Mouse (Mus musculus): ENCODE measurements around the gene Ttbk1. TPM values are rescaled to one million over a fixed set of nuclear protein-coding genes. Genes with fewer than 3 reads are reported as not detected.

Ttbk1 gene
- polyA plus RNA-seq, 1 experiment from 2014 or later = 6.5 TPM

- Histone ChIP-seq H3K4me2 (replicated peaks) (no peak overlapping the region), H3K27ac (no peak overlapping the region), H3K9ac (no peak overlapping the region), H3K9me3 (ENCODE audit: control insufficient read depth, low read length) (no peaks in the 10 kb centered on the region), H3K27me3 (ENCODE audit: control insufficient read depth, insufficient read depth, low read length) (no peaks in the 10 kb centered on the region), H3K36me3 (replicated peaks; ENCODE audit: control insufficient read depth, insufficient read depth) (no peaks in the 10 kb centered on the region), H3K4me1 (replicated peaks; ENCODE audit: control insufficient read depth, insufficient read depth, low read length) (no peaks in the 10 kb centered on the region; the same call in 1 of the 2 replicates), H3K4me3 (replicated peaks; ENCODE audit: low read length) (no peak overlapping the region)
- DNase-seq (ENCODE audit: low spot score) = peak; percentile 55
- WGBS = 29% methylated on average over 23 of the region's 23 CpGs
- peak; percentile 56; the same call in 1 of the 2 replicates for ATAC-seq (ENCODE audit: low FRiP score)
These were observed 50.7 kb downstream of the Ttbk1 start for GRCm38 (mm10) chr17:46436672-46437366.

DNA sequence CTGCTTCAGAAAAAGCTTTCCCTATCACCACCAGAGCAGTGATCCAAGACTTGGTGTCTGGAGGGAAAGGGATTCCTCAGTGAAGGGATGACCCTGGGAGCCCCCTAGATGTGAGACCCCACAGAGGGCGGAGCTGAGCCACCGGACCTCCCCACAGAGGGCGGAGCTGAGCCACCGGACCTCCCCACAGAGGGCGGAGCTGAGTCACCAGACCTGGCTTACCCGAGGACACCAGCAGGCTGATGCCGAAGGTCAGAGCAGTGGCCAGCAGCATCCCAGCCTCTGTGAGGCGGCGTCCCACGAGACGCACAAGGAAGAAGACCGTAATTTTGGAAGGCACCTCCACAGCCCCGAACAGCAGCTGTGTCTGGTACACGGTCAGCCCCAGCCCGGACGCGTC is 53.8 kb downstream of the Ttbk1 start:
- no peak overlapping the region for H3K9ac ChIP-seq
- no peaks in the 10 kb centered on the region for H3K9me3 ChIP-seq (ENCODE audit: control insufficient read depth, low read length)
- ATAC-seq (ENCODE audit: low FRiP score) (no peak), DNase-seq (ENCODE audit: low spot score) (no peak)
- no peaks in the 10 kb centered on the region for H3K36me3 ChIP-seq (replicated peaks; ENCODE audit: control insufficient read depth, insufficient read depth)
- H3K27me3 ChIP-seq (ENCODE audit: control insufficient read depth, insufficient read depth, low read length) = no peaks in the 10 kb centered on the region
- no peaks in the 10 kb centered on the region; the same call in 1 of the 2 replicates for H3K4me1 ChIP-seq (replicated peaks; ENCODE audit: control insufficient read depth, insufficient read depth, low read length)
- peak overlapping the region; percentile 33 for H3K4me2 ChIP-seq (replicated peaks)
- no peak overlapping the region for H3K27ac ChIP-seq
- 7% methylated on average over 17 of the region's 17 CpGs for whole genome bisulfite sequencing
- H3K4me3 ChIP-seq (replicated peaks; ENCODE audit: low read length) = no peak overlapping the region

DNA sequence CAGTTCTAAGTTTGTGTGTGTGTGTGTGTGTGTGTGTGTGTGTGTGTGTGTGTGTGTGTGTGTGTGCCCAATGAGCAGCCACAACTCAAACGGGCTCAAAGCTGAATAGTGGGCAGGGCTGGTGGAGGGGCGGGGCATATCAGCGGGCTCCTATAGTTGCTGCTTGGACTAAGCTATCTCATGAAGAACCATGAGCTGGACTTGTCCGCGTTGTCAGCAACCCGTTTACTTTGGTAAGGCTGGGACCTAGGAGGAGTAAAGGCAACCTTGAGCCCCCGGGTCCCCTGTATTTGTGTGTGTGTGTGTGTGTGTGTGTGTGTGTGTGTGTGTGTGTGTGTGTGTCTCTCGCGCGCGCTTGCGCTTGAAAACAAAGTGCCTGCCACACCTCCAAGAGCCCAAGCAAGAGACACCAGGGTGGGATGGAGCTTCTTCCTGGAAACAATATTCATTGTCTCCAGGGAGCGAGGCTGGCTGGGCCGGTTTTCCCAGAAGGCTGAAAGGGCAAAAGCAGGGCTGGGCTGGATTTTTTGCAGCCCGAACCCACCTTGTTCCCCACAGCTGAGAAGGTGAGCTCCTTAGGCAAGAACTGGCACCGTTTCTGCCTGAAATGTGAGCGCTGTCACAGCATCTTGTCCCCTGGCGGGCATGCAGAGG is 58.6 kb downstream of the Ttbk1 start, which contains the start of gene Crip3:
Gene Crip3 (plus strand): TSS at position 166 of the 654 bp plus-strand sequence.
- Histone ChIP-seq H3K36me3 (replicated peaks; ENCODE audit: control insufficient read depth, insufficient read depth) (no peaks in the 10 kb centered on the region; the same call in 1 of the 2 replicates), H3K9ac (no peak within 1 kb of the TSS), H3K27me3 (ENCODE audit: control insufficient read depth, insufficient read depth, low read length) (no peaks in the 10 kb centered on the region), H3K4me1 (replicated peaks; ENCODE audit: control insufficient read depth, insufficient read depth, low read length) (no peaks in the 10 kb centered on the region; the same call in 1 of the 2 replicates), H3K9me3 (ENCODE audit: control insufficient read depth, low read length) (no peaks in the 10 kb centered on the region), H3K4me2 (replicated peaks) (peak within 1 kb of the TSS; percentile 36), H3K27ac (no peak within 1 kb of the TSS), H3K4me3 (replicated peaks; ENCODE audit: low read length) (no peak within 1 kb of the TSS)
- ATAC-seq (ENCODE audit: low FRiP score) = no peak
- WGBS = 11% methylated on average over 18 of the region's 18 CpGs
- DNase-seq (ENCODE audit: low spot score) = no peak

- no peaks in the 10 kb centered on the region for H3K4me1 ChIP-seq (replicated peaks; ENCODE audit: control insufficient read depth, insufficient read depth, low read length)
- H3K4me3 ChIP-seq (replicated peaks; ENCODE audit: low read length) = no peak overlapping the region
- H3K36me3 ChIP-seq (replicated peaks; ENCODE audit: control insufficient read depth, insufficient read depth) = peaks cover 4% of the 10 kb centered on the region; the same call in 1 of the 2 replicates
- H3K27me3 ChIP-seq (ENCODE audit: control insufficient read depth, insufficient read depth, low read length) = no peaks in the 10 kb centered on the region
- ATAC-seq (ENCODE audit: low FRiP score) (no peak), DNase-seq (ENCODE audit: low spot score) (no peak)
- no peaks in the 10 kb centered on the region for H3K9me3 ChIP-seq (ENCODE audit: control insufficient read depth, low read length)
- H3K4me2 ChIP-seq (replicated peaks) = no peak overlapping the region
- H3K27ac ChIP-seq = no peak overlapping the region
- H3K9ac ChIP-seq = no peak overlapping the region
These were observed 61.0 kb downstream of the Ttbk1 start for GRCm38 (mm10) chr17:46426496-46426895.

DNA sequence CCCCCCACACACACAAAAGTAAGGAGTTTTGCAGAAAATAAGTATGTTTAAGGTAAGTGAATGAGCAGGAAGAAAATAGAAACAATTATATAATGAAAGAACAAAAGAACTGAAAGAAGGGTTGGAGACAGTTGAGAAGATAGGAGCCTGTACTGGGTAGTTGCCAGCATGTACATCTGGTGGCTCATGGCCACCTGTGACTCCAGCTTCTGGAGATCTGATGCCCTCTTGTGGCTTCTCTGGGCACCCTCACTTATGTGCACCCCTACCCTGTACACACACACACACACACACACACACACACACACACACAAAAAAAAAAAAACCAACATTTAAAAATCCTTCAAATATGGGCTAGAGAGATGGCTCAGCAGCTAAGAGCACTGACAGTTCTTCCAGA is 67.8 kb downstream of the Ttbk1 start:
- no peak overlapping the region for H3K27ac ChIP-seq
- H3K4me3 ChIP-seq (replicated peaks; ENCODE audit: low read length) = no peak overlapping the region
- no peaks in the 10 kb centered on the region for H3K4me1 ChIP-seq (replicated peaks; ENCODE audit: control insufficient read depth, insufficient read depth, low read length)
- DNase-seq (ENCODE audit: low spot score) (no peak), ATAC-seq (ENCODE audit: low FRiP score) (no peak)
- H3K9ac ChIP-seq = no peak overlapping the region
- H3K4me2 ChIP-seq (replicated peaks) = no peak overlapping the region
- H3K9me3 ChIP-seq (ENCODE audit: control insufficient read depth, low read length) = no peaks in the 10 kb centered on the region
- peaks cover 27% of the 10 kb centered on the region for H3K36me3 ChIP-seq (replicated peaks; ENCODE audit: control insufficient read depth, insufficient read depth)
- no peaks in the 10 kb centered on the region for H3K27me3 ChIP-seq (ENCODE audit: control insufficient read depth, insufficient read depth, low read length)

GRCm38 (mm10) chr17:46418628-46419027 is 68.8 kb downstream of the Ttbk1 start:
- no peaks in the 10 kb centered on the region for H3K27me3 ChIP-seq (ENCODE audit: control insufficient read depth, insufficient read depth, low read length)
- no peak for DNase-seq (ENCODE audit: low spot score)
- no peaks in the 10 kb centered on the region for H3K9me3 ChIP-seq (ENCODE audit: control insufficient read depth, low read length)
- WGBS = 76% methylated on average over 5 of the region's 5 CpGs
- no peak overlapping the region for H3K4me3 ChIP-seq (replicated peaks; ENCODE audit: low read length)
- H3K4me2 ChIP-seq (replicated peaks) = no peak overlapping the region
- H3K36me3 ChIP-seq (replicated peaks; ENCODE audit: control insufficient read depth, insufficient read depth) = peaks cover 37% of the 10 kb centered on the region
- no peak for ATAC-seq (ENCODE audit: low FRiP score)
- H3K9ac ChIP-seq = no peak overlapping the region
- no peaks in the 10 kb centered on the region for H3K4me1 ChIP-seq (replicated peaks; ENCODE audit: control insufficient read depth, insufficient read depth, low read length)
- H3K27ac ChIP-seq = no peak overlapping the region

GRCm38 (mm10) chr17:46408478-46408877 is 79.0 kb downstream of the Ttbk1 start:
- Histone ChIP-seq H3K27me3 (ENCODE audit: control insufficient read depth, insufficient read depth, low read length) (no peaks in the 10 kb centered on the region), H3K4me2 (replicated peaks) (no peak overlapping the region), H3K9me3 (ENCODE audit: control insufficient read depth, low read length) (no peaks in the 10 kb centered on the region), H3K4me3 (replicated peaks; ENCODE audit: low read length) (no peak overlapping the region), H3K36me3 (replicated peaks; ENCODE audit: control insufficient read depth, insufficient read depth) (peaks cover 92% of the 10 kb centered on the region), H3K9ac (no peak overlapping the region), H3K27ac (no peak overlapping the region), H3K4me1 (replicated peaks; ENCODE audit: control insufficient read depth, insufficient read depth, low read length) (no peaks in the 10 kb centered on the region)
- DNase-seq (ENCODE audit: low spot score) (peak; percentile 62), ATAC-seq (ENCODE audit: low FRiP score) (no peak)
- WGBS = 23% methylated on average over 3 of the region's 3 CpGs

DNA sequence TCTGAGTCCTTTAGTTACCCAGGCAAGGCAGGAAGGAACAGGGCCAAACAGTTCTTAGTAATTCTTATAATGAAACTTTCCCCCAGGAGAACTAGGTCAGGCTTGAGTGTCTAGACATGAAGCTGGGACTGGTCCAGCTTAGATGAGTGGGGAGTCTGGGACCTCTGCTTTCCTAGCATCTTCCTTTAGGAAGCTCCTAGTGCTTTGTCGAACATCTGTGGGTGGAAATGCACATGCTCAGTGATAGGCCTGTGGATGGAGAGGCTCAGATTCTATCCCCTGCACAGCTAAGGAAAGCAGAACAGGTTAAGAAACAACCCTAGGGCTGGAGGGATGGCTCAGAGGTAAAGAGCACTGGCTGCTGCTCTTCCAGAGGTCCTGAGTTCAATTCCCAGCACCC is 92.8 kb downstream of the Ttbk1 start:
- ATAC-seq (ENCODE audit: low FRiP score) (no peak), DNase-seq (ENCODE audit: low spot score) (no peak)
- H3K36me3 ChIP-seq (replicated peaks; ENCODE audit: control insufficient read depth, insufficient read depth) = peaks cover 78% of the 10 kb centered on the region
- H3K9ac ChIP-seq = no peak overlapping the region
- no peak overlapping the region for H3K4me3 ChIP-seq (replicated peaks; ENCODE audit: low read length)
- 83% methylated on average over 1 of the region's 1 CpGs for WGBS
- H3K27me3 ChIP-seq (ENCODE audit: control insufficient read depth, insufficient read depth, low read length) = no peaks in the 10 kb centered on the region
- no peaks in the 10 kb centered on the region for H3K9me3 ChIP-seq (ENCODE audit: control insufficient read depth, low read length)
- H3K27ac ChIP-seq = no peak overlapping the region
- H3K4me2 ChIP-seq (replicated peaks) = no peak overlapping the region
- no peaks in the 10 kb centered on the region for H3K4me1 ChIP-seq (replicated peaks; ENCODE audit: control insufficient read depth, insufficient read depth, low read length)

GRCm38 (mm10) chr17:46393012-46393411 is 94.5 kb downstream of the Ttbk1 start:
- DNase-seq (ENCODE audit: low spot score) (peak; percentile 71), ATAC-seq (ENCODE audit: low FRiP score) (no peak)
- no peak overlapping the region for H3K4me2 ChIP-seq (replicated peaks)
- no peaks in the 10 kb centered on the region for H3K4me1 ChIP-seq (replicated peaks; ENCODE audit: control insufficient read depth, insufficient read depth, low read length)
- no peak overlapping the region for H3K27ac ChIP-seq
- 42% methylated on average over 2 of the region's 2 CpGs for WGBS
- H3K27me3 ChIP-seq (ENCODE audit: control insufficient read depth, insufficient read depth, low read length) = no peaks in the 10 kb centered on the region
- no peaks in the 10 kb centered on the region for H3K9me3 ChIP-seq (ENCODE audit: control insufficient read depth, low read length)
- no peak overlapping the region for H3K9ac ChIP-seq
- H3K36me3 ChIP-seq (replicated peaks; ENCODE audit: control insufficient read depth, insufficient read depth) = peaks cover 78% of the 10 kb centered on the region
- no peak overlapping the region for H3K4me3 ChIP-seq (replicated peaks; ENCODE audit: low read length)
